Mouse (Mus musculus) heart, embryonic 10.5 days (tissue): ENCODE data around the gene Hk2. TPM values are rescaled to one million over a fixed set of nuclear protein-coding genes. Genes with fewer than 3 reads are reported as not detected.
A peak's percentile ranks its signal among the peaks of the same experiment; 100 is the strongest.

Experiments
- DNase-seq: peaks from one replicate; pipeline ENCODE4 v3.0.0-alpha.2; 2017; ENCODE audit warnings: low spot score
- H3K27ac ChIP-seq: fragments of 300-500 bp; sonication (generic); 2 replicates; pipeline ENCODE4 v1.5.1; 2016; ENCODE audit warnings: mild to moderate bottlenecking
- H3K27me3 ChIP-seq: fragments of 300-500 bp; sonication (generic); 2 replicates; pipeline ENCODE4 v1.6.1; 2016; ENCODE audit warnings: mild to moderate bottlenecking; ENCODE audit not compliant: poor library complexity, insufficient read depth, severe bottlenecking
- H3K36me3 ChIP-seq: fragments of 300-500 bp; sonication (generic); 2 replicates; pipeline ENCODE4 v1.6.1; 2016; ENCODE audit warnings: mild to moderate bottlenecking, moderate library complexity
- H3K4me1 ChIP-seq: fragments of 300-500 bp; sonication (generic); 2 replicates; pipeline ENCODE4 v1.6.1; 2016; ENCODE audit warnings: mild to moderate bottlenecking
- H3K4me3 ChIP-seq: fragments of 300-500 bp; sonication (generic); 2 replicates; pipeline ENCODE4 v1.5.1; 2016; ENCODE audit warnings: mild to moderate bottlenecking, moderate library complexity
- H3K9me3 ChIP-seq: fragments of 300-500 bp; sonication (generic); 2 replicates; pipeline ENCODE4 v1.6.1; 2016; ENCODE audit warnings: mild to moderate bottlenecking, moderate library complexity
- WGBS: fragments of 180-500 bp; shearing (Covaris S2); methylation state at CpG from one replicate; pipeline ENCODE4 v1.1.7; 2016; 5-methylcytosine and 5-hydroxymethylcytosine counted together
- polyA plus RNA-seq: library from polyadenylated mRNA; unstranded; fragments of >200 nt; fragmentation: Nextera tagmentation; extraction: Ambion mirVana; gene quantifications from 2 replicates; pipeline ENCODE4 v1.2.1, GENCODE M21; 2016

Hk2 gene
- polyA plus RNA-seq, 1 experiment from 2014 or later = 44.8 TPM

- DNase-seq = peak; percentile 82
- H3K4me3 ChIP-seq = 0 out of 2 replicates have a peak overlapping the region, but pooled peaks have one; percentile 10
- H3K27ac ChIP-seq = peak overlapping the region; percentile 89
- WGBS = 27% methylated on average over 5 of the region's 5 CpGs
- H3K9me3 ChIP-seq = no peaks in the 10 kb centered on the region
- peaks cover 31% of the 10 kb centered on the region for H3K4me1 ChIP-seq
- no peaks in the 10 kb centered on the region for H3K27me3 ChIP-seq
- peaks cover 38% of the 10 kb centered on the region for H3K36me3 ChIP-seq
Observed at GRCm38 (mm10) chr6:82723321-82723720, 50.9 kb downstream of the Hk2 start.

GRCm38 (mm10) chr6:82716126-82716525 is 58.1 kb downstream of the Hk2 start:
- 83% methylated on average over 4 of the region's 4 CpGs for whole genome bisulfite sequencing
- Histone ChIP-seq H3K27ac (no peak overlapping the region), H3K4me1 (peaks cover 10% of the 10 kb centered on the region; the same call in 1 of the 2 replicates), H3K9me3 (no peaks in the 10 kb centered on the region), H3K4me3 (no peak overlapping the region), H3K27me3 (no peaks in the 10 kb centered on the region), H3K36me3 (no peaks in the 10 kb centered on the region)
- DNase-seq = no peak

GRCm38 (mm10) chr6:82715653-82716052 is 58.6 kb downstream of the Hk2 start:
- Histone ChIP-seq H3K27me3 (no peaks in the 10 kb centered on the region), H3K9me3 (no peaks in the 10 kb centered on the region), H3K36me3 (no peaks in the 10 kb centered on the region), H3K4me3 (no peak overlapping the region), H3K4me1 (peaks cover 8% of the 10 kb centered on the region; the same call in 1 of the 2 replicates), H3K27ac (no peak overlapping the region)
- 89% methylated on average over 3 of the region's 3 CpGs for WGBS
- no peak for DNase-seq

GRCm38 (mm10) chr6:82715253-82715652 is 59.0 kb downstream of the Hk2 start:
- DNase-seq = no peak
- Histone ChIP-seq H3K27ac (no peak overlapping the region), H3K27me3 (no peaks in the 10 kb centered on the region), H3K36me3 (no peaks in the 10 kb centered on the region), H3K9me3 (no peaks in the 10 kb centered on the region), H3K4me1 (peaks cover 8% of the 10 kb centered on the region; the same call in 1 of the 2 replicates), H3K4me3 (no peak overlapping the region)
- WGBS = 89% methylated on average over 6 of the region's 6 CpGs

GRCm38 (mm10) chr6:82714841-82715240 is 59.4 kb downstream of the Hk2 start:
- no peak overlapping the region for H3K27ac ChIP-seq
- H3K4me1 ChIP-seq = peaks cover 8% of the 10 kb centered on the region; the same call in 1 of the 2 replicates
- no peak for DNase-seq
- WGBS = 86% methylated on average over 5 of the region's 5 CpGs
- no peak overlapping the region for H3K4me3 ChIP-seq
- H3K36me3 ChIP-seq = no peaks in the 10 kb centered on the region
- H3K9me3 ChIP-seq = no peaks in the 10 kb centered on the region
- no peaks in the 10 kb centered on the region for H3K27me3 ChIP-seq

GRCm38 (mm10) chr6:82714243-82714642 is 60.0 kb downstream of the Hk2 start:
- DNase-seq = peak; percentile 80
- H3K4me3 ChIP-seq = no peak overlapping the region
- H3K4me1 ChIP-seq = peaks cover 8% of the 10 kb centered on the region; the same call in 1 of the 2 replicates
- H3K27me3 ChIP-seq = no peaks in the 10 kb centered on the region
- H3K36me3 ChIP-seq = no peaks in the 10 kb centered on the region
- H3K27ac ChIP-seq = no peak overlapping the region
- H3K9me3 ChIP-seq = no peaks in the 10 kb centered on the region
- WGBS = 20% methylated on average over 3 of the region's 3 CpGs

GRCm38 (mm10) chr6:82707742-82708141 is 66.5 kb downstream of the Hk2 start:
- WGBS = 81% methylated on average over 3 of the region's 3 CpGs
- peaks cover 4% of the 10 kb centered on the region; the same call in 1 of the 2 replicates for H3K4me1 ChIP-seq
- no peaks in the 10 kb centered on the region for H3K36me3 ChIP-seq
- no peak overlapping the region for H3K4me3 ChIP-seq
- DNase-seq = no peak
- no peak overlapping the region for H3K27ac ChIP-seq
- H3K27me3 ChIP-seq = no peaks in the 10 kb centered on the region
- no peaks in the 10 kb centered on the region for H3K9me3 ChIP-seq

- H3K4me3 ChIP-seq = no peak overlapping the region
- H3K9me3 ChIP-seq = no peaks in the 10 kb centered on the region
- peaks cover 2% of the 10 kb centered on the region; the same call in 1 of the 2 replicates for H3K4me1 ChIP-seq
- no peak overlapping the region for H3K27ac ChIP-seq
- no peaks in the 10 kb centered on the region for H3K36me3 ChIP-seq
- H3K27me3 ChIP-seq = no peaks in the 10 kb centered on the region
- no peak for DNase-seq
- 86% methylated on average over 10 of the region's 10 CpGs for WGBS
Observed at GRCm38 (mm10) chr6:82707241-82707640, 67.0 kb downstream of the Hk2 start.

GRCm38 (mm10) chr6:82705221-82705620 is 69.0 kb downstream of the Hk2 start, which contains the start of gene Pole4:
Gene Pole4, minus strand, starts transcription at chr6:82705365.
- H3K36me3 ChIP-seq = no peaks in the 10 kb centered on the region
- DNase-seq = no peak
- H3K4me3 ChIP-seq = no peak within 1 kb of the TSS
- H3K4me1 ChIP-seq = 0 out of 2 replicates have a peak, but pooled peaks cover 2% of the 10 kb centered on the region
- 75% methylated on average over 5 of the region's 5 CpGs for WGBS
- H3K27ac ChIP-seq = no peak within 1 kb of the TSS
- no peaks in the 10 kb centered on the region for H3K27me3 ChIP-seq
- no peaks in the 10 kb centered on the region for H3K9me3 ChIP-seq

- Histone ChIP-seq H3K4me3 (no peak overlapping the region), H3K9me3 (no peaks in the 10 kb centered on the region), H3K27ac (no peak overlapping the region), H3K36me3 (no peaks in the 10 kb centered on the region), H3K27me3 (no peaks in the 10 kb centered on the region), H3K4me1 (0 out of 2 replicates have a peak, but pooled peaks cover 2% of the 10 kb centered on the region)
- no peak for DNase-seq
- WGBS = 86% methylated on average over 3 of the region's 3 CpGs
Observed at GRCm38 (mm10) chr6:82703710-82704109, 70.5 kb downstream of the Hk2 start.

- H3K27ac ChIP-seq = no peak overlapping the region
- 31% methylated on average over 16 of the region's 16 CpGs for WGBS
- H3K36me3 ChIP-seq = no peaks in the 10 kb centered on the region
- no peaks in the 10 kb centered on the region for H3K27me3 ChIP-seq
- H3K4me3 ChIP-seq = no peak overlapping the region
- 0 out of 2 replicates have a peak, but pooled peaks cover 2% of the 10 kb centered on the region for H3K4me1 ChIP-seq
- no peaks in the 10 kb centered on the region for H3K9me3 ChIP-seq
- peak; percentile 93 for DNase-seq
Observed at GRCm38 (mm10) chr6:82702593-82703017, 71.6 kb downstream of the Hk2 start.

- Histone ChIP-seq H3K27ac (no peak overlapping the region), H3K36me3 (no peaks in the 10 kb centered on the region), H3K27me3 (no peaks in the 10 kb centered on the region), H3K9me3 (no peaks in the 10 kb centered on the region), H3K4me3 (no peak overlapping the region), H3K4me1 (0 out of 2 replicates have a peak, but pooled peaks cover 2% of the 10 kb centered on the region)
- 72% methylated on average over 6 of the region's 6 CpGs for WGBS
- no peak for DNase-seq
Observed at GRCm38 (mm10) chr6:82701296-82701695, 73.0 kb downstream of the Hk2 start.

GRCm38 (mm10) chr6:82699831-82700230 is 74.4 kb downstream of the Hk2 start:
- WGBS = 36% methylated on average over 5 of the region's 5 CpGs
- Histone ChIP-seq H3K4me1 (0 out of 2 replicates have a peak, but pooled peaks cover 2% of the 10 kb centered on the region), H3K36me3 (no peaks in the 10 kb centered on the region), H3K4me3 (no peak overlapping the region), H3K27ac (no peak overlapping the region), H3K9me3 (no peaks in the 10 kb centered on the region), H3K27me3 (no peaks in the 10 kb centered on the region)
- no peak for DNase-seq

- Histone ChIP-seq H3K27ac (no peak overlapping the region), H3K9me3 (no peaks in the 10 kb centered on the region), H3K4me3 (no peak overlapping the region), H3K36me3 (no peaks in the 10 kb centered on the region), H3K4me1 (no peaks in the 10 kb centered on the region), H3K27me3 (no peaks in the 10 kb centered on the region)
- no peak for DNase-seq
- WGBS = 90% methylated on average over 3 of the region's 3 CpGs
Observed at GRCm38 (mm10) chr6:82696736-82697135, 77.5 kb downstream of the Hk2 start.
